28 mouse cellular contexts compared by ENCODE assay signal in genomic region chr19:41027601-41028000, GRCm38 (mm10). TPM values are rescaled to one million over a fixed set of nuclear protein-coding genes. Genes with fewer than 3 reads are reported as not detected.
"Had no signal": no experiment of that assay in that cellular context is flagged by ENCODE, and none has a peak within 500 bp of the region (broad histone marks: within the 10 kb centered on the region; RNA-seq: fewer than 3 reads in every experiment).

No protein-coding gene starts in this region.

- H3K27me3 ChIP-seq: midbrain, embryonic 12.5 days; neural tube, embryonic 12.5 days; neural tube, embryonic 15.5 days had no signal

- H3K4me3 ChIP-seq: layer of hippocampus, adult 2 months; midbrain, embryonic 12.5 days; myocyte; neural tube, embryonic 12.5 days; neural tube, embryonic 15.5 days had no signal

- H3K9ac ChIP-seq: liver, embryonic 14.5 days; liver, postnatal 0 days; lung, embryonic 14.5 days; midbrain, embryonic 12.5 days; neural tube, embryonic 12.5 days; neural tube, embryonic 15.5 days had no signal

- H3K4me2 ChIP-seq: liver, embryonic 11.5 days; lung, embryonic 14.5 days; midbrain, embryonic 12.5 days; neural tube, embryonic 12.5 days; neural tube, embryonic 15.5 days had no signal

- H3K36me3 ChIP-seq: midbrain, embryonic 12.5 days; neural tube, embryonic 12.5 days; neural tube, embryonic 15.5 days had no signal

- H3K4me1 ChIP-seq: neural tube, embryonic 12.5 days; neural tube, embryonic 15.5 days had no signal

- ATAC-seq: intestine, postnatal 0 days; liver, postnatal 0 days; lung, postnatal 0 days; midbrain, embryonic 16.5 days had no signal

- DNase-seq: kidney, adult 2 months; kidney, postnatal 25 days; layer of hippocampus, adult 9-11 months; liver, postnatal 0 days; lung, embryonic 14.5 days; right cerebral cortex, adult 18-20 months; right cerebral cortex, postnatal 14 days; right cerebral cortex, postnatal 4 days had no signal

- H3K27ac ChIP-seq: kidney, postnatal 0 days; layer of hippocampus, adult 2 months; liver, embryonic 14.5 days; macrophage; midbrain, embryonic 12.5 days; neural tube, embryonic 12.5 days; neural tube, embryonic 15.5 days; stomach, postnatal 0 days had no signal

- H3K9me3 ChIP-seq: midbrain, embryonic 12.5 days; neural tube, embryonic 12.5 days; neural tube, embryonic 15.5 days had no signal

RNA-seq across cellular contexts. Expression of gene Dntt, which starts 1.5 kb away (rescaled TPM):
- polyA plus RNA-seq: intestine, embryonic 14.5 days; intestine, postnatal 0 days; limb, embryonic 11.5 days; limb, embryonic 14.5 days; liver, embryonic 11.5 days; lung, postnatal 0 days; stomach, embryonic 14.5 days; stomach, postnatal 0 days had no signal

RNA-seq across cellular contexts. Expression of gene Opalin, which starts 49.3 kb away (rescaled TPM):
- polyA plus RNA-seq: intestine, embryonic 14.5 days; intestine, postnatal 0 days; kidney, adult 2 months; kidney, embryonic 14.5 days; kidney, postnatal 0 days; large intestine, adult 2 months; limb, embryonic 11.5 days; limb, embryonic 14.5 days; liver, embryonic 11.5 days; liver, embryonic 14.5 days; liver, postnatal 0 days; lung, embryonic 14.5 days; macrophage; midbrain, embryonic 12.5 days; midbrain, embryonic 16.5 days; myocyte; neural tube, embryonic 12.5 days; neural tube, embryonic 15.5 days; stomach, embryonic 14.5 days; stomach, postnatal 0 days; urinary bladder, adult 2 months had no signal
